Mouse (Mus musculus) left cerebral cortex, postnatal 4 days (tissue): Measurements from ENCODE around the gene Gpkow. TPM values are rescaled to one million over a fixed set of nuclear protein-coding genes. Genes with fewer than 3 reads are reported as not detected.
"Not testable (repeated sequence)": the region's sequence is repeated elsewhere in the genome, so short reads cannot be mapped to it uniquely, and the experiment has no call there.

Experiments used
- DNase-seq: peaks from one replicate; pipeline ENCODE4 v3.0.0-alpha.2; 2022
- intact Hi-C: fragments of 180-260 bp; cut with DNase I; formaldehyde crosslinking; loops from one replicate; pipeline ENCODE4 v1.15.1; 2025
- total RNA-seq, 2 experiments: library from RNA; stranded (reverse); gene quantifications; 2 replicates each; pipeline ENCODE4 v1.2.3; 2021

Gene Gpkow
- total RNA-seq, 2 experiments from 2014 or later: 39.0 to 42.0 TPM

DNA sequence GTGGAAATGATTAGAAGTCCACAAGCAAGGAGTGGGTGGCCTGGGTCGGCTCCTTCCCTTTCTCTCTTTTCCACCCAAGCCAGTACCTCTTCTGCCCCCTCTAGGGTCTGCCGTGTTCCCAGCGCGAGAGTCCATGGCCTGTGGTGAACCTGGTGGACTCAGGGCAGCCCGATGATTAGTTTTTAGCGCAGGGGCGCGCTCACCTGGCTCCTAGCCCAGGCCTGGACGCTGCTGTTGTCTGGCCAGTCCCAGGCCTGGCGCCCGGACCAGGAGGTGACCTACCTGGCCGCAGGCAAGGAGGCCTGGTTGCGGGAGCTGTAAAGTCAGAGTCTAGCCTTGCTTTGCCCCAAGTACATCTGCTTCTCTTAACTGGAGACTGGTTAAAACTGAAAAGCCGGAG lies 16.1 kb upstream of the Gpkow start, which contains the start of gene Magix:
Magix (minus strand) TSS at position 388 of the 400 bp plus-strand sequence.
- no peak for DNase-seq
- intact Hi-C loops: no loop called here

DNA sequence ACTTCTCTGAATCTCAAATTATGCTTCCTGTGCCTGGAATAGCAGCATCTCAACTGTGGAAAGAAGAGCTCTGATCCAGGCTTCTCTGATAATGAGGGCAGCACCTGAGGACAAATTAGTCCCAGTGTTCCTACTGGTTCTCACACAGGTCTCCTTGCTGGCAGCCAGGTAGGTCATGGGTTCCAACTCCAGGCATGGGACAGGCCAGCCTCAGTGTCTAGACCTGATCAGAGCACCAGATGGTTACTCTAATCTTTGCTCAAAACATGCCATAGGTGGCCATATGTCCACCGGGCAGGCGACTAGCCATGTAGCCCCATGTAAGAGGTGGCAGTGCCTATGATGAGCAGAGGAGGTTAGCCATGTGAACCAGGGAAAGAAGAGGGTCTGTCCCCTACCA lies 8.6 kb upstream of the Gpkow start:
- DNase-seq: no peak
- intact Hi-C loops: no loop called here

DNA sequence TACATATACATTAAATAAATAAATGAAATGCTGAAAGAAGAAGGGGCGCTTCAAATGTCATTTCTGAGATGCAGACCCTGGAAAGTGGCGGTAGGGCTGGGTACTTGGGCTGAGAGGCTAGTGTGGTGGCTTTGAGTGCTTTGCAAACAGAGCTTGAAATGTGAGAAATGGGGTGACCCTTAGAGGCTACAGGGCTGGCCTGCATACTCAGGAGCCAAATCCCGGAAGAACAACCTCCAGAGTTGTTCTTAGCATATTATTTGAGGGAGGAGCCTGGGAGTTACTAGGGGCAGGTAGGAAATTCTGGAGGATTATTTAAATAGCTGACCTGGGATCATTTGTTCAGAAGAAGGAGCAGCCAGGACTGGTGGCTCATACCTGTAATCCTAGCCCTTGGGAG lies 6.4 kb upstream of the Gpkow start:
- no peak for DNase-seq
- intact Hi-C loops: no loop called here

DNA sequence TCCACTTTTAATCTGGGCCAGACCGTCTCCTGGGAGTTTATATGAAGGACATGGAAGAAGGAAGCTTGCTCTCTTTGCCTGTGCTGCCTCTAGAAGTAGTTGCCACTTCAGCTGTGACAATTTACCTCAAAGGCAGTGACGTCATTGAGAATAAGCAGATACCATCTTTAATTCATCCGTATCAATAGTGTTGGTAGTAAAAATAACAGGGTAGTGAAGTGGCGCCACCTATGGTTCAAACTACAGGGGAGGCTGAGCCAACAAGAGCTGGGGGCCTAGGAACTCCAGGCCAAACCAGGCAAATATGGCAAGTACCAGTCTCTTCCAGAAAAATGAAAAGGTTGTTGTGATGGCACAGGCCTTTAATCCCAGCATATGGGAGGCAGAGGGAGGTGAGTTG lies 4.1 kb upstream of the Gpkow start:
- intact Hi-C loops: no loop called here
- DNase-seq: peak; percentile 14

DNA sequence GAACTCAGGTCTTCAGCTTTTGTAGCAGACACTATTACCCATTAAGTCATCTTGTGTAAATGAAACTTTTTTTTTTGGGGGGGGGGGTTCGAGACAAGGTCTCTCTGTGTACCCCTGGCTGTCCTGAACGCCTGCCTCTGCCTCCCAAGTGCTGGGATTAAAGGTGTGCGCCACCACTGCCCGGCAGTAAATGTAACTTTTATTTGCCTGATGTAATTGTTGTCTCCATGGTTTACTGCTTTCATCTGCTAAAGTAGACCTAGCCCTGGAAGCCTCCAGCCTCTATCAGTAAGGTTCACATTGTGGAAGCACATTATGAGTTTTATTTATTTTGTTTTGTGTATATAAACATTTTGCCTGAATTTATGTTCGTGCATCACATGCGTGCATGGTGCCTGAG lies 411 bp upstream of the Gpkow start:
- intact Hi-C loops: no loop called here
- no peak for DNase-seq

DNA sequence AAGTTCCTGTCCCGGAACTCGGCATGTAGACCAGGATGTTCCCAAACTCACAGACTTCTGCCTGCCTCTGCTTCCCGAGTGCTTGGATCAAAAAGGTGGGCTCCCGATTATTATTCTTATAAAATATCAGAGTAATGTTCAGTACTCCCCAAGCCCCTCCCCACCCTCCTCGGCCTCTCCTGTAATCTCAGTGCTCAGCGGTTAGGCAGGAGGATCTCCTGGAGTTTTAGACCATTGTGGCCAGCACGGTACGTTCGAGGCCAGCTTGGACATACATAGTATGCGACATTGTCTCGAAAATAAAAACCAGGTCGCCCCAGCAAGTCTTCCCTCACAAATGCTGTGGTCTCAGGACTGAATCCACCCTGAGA lies 16.8 kb downstream of the Gpkow start:
- intact Hi-C loops, DNase-seq: not testable (repeated sequence)

DNA sequence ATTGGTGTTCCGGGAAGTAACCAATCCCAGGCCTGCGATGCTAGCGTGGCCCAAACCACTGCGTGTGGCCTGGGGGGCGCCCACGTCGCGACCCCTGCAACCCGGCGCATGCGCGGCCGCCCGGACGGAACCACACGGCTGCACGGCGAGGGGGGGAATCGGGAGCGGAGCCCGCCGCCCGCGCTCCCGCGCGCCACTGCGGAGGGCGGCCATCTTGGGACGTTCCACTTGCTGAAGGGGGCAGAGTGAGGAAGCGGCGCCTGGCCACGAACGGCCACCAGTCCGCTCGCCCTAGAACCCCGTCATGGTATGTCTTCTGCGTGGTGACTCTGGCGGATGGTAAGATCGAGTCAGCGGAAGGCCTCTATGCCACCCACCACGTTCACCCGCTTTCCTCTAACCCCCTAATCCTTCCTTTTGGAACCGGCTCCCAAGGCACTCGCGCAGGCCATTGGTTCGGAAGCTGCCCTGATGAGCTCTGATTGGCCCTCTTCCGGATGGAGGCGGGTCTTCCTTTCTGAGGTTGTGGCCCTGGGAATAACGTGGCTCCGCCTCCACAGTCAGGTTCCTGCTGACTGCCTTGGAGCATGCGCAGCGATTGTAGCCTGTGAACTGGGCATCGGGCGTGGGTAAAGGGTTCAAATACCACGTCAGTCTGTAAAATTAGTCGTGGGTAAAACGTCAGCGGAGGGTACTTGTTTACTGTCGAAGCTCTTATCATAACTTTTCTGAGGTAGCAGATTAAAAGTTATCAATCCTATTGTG lies 17.4 kb downstream of the Gpkow start, which contains the start of gene Wdr45:
Wdr45 (plus strand) TSS at position 199 of the 765 bp plus-strand sequence.
- intact Hi-C loops: not testable (repeated sequence)
- DNase-seq: peak; percentile 94

DNA sequence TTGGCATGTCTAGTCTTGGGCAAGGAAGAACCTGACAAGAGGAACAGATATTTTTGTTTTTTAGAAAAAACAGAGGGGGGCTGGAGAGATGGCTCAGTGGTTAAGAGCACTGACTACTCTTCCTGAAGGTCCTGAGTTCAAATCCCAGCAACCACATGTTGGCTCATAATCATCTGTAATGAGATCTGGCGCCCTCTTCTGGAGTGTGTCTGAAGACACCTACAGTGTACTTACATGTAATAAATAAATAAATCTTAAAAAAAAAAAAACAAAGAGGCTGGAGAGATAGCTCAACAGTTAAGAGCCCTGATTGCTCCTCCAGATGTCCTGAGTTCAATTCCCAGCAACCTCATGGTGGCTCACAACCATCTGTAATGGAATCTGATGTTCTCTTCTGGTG lies 19.1 kb downstream of the Gpkow start:
- DNase-seq, intact Hi-C loops: not testable (repeated sequence)

DNA sequence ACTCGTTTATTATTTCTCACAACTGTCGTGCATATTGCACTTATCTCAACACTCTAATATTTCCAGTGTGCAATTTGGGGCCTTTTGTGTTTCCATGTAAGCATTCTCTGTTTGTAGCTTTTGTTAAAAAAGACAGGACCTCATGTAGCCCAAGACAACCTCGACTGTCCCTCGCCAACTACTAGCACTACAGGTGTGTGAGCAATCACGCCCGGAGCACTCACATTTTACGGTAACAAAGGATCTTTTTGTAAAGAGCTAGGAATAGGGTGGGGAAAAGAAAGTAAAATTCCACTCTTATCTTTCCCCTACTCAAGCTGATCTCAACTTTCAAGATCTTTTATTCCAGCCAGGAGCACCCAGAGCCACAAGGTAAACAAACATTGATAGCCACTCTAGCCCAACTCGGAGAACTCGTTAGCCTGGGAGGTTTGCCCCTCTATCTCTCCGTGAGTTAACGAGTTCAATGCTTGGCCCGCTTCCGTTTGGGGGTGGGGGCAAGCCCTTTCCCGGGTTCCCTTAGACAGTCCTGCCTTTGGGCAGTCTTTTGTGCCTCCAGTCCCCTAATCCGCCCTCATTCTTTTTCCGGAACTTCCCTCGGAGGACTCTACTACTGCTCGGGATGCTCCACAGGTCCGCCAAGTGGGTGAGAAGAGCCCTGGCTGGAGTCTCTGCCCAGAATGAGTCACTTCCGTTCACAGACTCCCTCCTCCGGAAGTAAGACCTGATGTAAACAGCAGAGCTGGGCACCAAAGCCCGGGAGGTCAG lies 24.8 kb downstream of the Gpkow start, which contains the start of gene Gm45208:
Gm45208 (plus strand) TSS at position 732 of the 768 bp plus-strand sequence.
- peak; percentile 43 for DNase-seq
- intact Hi-C loops: no loop called here

DNA sequence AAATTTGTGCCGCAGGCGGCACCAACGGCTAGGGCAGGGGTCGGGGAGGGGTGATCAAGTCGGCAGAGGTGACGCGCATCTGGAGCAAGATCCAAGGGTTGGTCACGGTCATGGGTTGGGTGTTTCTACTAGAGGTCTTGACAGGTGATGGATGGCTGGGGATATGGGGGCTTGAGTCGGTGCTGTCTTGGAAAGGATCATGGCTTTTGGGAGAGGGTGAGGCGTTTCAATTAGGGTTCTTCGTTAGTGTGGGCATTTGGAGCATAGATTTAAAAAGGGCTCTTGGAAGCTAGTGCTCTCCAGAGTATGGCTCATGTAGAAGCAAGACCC lies 25.3 kb downstream of the Gpkow start:
- no peak for DNase-seq
- intact Hi-C loops: no loop called here

DNA sequence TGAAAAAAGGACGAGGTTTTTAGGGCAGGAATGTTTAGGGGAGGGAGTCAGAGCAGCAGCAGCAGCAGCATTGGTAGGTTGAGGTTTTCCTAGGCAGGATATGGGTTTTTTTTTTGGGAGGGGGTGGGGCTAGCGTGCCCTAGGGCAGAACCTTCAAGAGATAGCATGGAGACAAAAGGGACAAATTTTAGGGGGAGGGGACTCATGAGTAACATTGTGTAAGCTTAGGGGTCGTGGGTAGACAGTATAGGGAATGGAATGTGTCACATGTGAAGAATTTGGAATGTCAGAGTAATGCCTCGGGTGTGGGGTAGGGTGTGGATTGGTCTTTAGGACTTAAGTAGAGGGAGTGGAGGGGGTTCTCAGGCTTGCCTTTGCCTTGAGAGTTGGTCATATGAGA lies 25.8 kb downstream of the Gpkow start:
- no peak for DNase-seq
- intact Hi-C loops: no loop called here

DNA sequence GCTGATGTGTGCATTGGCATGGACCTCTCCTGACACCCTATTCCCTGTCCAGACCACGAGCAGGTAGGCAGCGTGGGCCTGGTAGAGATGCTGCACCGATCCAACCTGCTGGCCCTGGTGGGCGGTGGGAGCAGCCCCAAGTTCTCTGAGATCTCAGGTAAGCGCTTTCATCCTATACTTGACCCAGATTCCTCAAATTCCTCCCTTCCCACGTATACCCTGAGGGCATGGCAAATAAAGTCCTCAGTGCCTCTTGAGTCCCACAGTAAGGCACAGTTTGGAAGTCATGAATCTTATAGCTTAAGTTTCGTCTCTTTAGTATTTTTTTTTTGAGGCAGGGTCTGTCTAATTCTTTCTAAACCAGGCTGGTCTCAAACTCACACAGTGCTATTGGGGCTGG lies 27.2 kb downstream of the Gpkow start:
- no peak for DNase-seq
- intact Hi-C loops: no loop called here

DNA sequence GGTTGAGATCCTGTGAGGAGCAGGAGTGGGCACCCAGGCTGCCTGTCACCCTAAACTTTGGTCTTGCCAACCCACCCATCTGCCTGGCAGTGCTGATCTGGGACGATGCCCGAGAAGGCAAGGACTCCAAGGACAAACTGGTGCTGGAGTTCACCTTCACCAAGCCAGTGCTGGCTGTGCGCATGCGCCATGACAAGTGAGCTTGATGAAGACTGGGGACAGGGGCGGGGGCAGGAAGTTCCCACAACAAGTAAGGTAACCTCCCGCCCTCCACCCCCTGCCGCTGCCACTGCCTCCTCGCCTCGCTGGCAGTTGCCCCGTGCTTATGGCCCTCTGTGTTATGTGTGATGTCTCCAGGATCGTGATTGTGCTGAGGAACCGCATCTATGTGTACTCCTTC lies 28.9 kb downstream of the Gpkow start:
- intact Hi-C loops: no loop called here
- DNase-seq: no peak

DNA sequence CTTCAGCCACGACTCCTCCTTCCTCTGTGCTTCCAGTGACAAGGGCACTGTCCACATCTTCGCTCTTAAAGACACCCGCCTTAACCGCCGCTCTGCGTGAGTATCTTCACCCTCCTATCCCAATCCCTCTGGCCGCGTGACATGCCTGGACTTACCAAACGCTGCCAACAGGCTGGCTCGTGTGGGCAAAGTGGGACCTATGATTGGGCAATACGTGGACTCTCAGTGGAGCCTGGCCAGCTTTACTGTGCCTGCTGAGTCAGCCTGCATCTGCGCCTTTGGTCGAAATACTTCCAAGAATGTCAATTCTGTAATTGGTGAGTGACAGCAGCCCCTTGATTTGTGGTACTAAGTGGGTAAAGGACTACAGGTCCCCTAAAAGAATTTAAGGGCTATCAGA lies 30.2 kb downstream of the Gpkow start:
- intact Hi-C loops: no loop called here
- DNase-seq: no peak

DNA sequence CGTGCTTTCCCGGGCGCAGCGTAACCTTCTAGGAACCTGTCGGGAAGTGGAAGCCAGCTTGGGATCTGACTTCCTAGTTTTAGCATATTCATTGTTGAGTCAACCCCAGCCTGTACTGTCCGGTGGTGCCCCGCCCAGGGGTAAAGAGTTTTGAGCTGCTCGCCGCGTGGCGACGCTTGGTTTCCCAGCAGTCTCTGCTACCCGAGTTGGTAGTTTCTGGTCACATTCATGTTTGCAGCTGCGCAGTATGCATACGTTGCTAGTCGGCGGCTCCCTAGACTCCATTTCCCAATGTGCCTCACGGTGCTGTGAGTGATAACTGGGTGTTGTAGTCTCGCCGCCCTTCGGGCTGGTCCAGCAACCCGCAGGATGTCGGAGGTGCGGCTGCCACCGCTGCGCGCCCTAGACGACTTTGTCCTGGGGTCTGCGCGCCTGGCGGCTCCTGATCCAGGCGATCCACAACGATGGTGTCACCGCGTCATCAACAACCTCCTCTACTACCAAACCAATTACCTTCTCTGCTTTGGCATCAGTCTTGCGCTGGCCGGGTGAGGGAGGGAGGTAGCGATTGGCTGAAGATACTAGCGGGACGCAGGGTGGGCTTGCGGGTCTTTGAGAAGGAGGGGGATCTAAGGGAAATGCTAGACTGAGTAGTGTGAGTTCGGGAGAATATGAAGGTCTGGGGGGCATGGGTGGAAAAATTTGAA lies 31.4 kb downstream of the Gpkow start, which contains the start of gene Praf2:
Praf2 (plus strand) TSS at position 225 of the 707 bp plus-strand sequence.
- intact Hi-C loops: no loop called here
- DNase-seq: peak; percentile 78

DNA sequence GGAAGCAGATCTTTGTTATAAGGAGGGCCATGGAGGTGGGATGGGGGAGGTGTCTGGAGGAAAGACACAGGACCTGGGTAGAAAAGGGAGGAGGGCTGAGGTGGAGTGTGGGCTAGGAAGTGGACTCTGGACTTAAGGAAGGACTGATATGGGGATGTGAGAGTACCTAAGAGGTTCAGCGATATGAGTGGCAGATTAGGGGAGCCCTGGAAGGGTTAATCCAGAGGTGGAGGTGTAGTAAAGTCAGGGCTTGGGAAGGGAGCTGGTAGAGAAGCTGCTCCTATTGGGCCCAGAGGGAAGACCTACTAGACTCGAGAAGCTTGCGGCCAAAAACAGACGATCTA lies 32.0 kb downstream of the Gpkow start:
- intact Hi-C loops: no loop called here

DNA sequence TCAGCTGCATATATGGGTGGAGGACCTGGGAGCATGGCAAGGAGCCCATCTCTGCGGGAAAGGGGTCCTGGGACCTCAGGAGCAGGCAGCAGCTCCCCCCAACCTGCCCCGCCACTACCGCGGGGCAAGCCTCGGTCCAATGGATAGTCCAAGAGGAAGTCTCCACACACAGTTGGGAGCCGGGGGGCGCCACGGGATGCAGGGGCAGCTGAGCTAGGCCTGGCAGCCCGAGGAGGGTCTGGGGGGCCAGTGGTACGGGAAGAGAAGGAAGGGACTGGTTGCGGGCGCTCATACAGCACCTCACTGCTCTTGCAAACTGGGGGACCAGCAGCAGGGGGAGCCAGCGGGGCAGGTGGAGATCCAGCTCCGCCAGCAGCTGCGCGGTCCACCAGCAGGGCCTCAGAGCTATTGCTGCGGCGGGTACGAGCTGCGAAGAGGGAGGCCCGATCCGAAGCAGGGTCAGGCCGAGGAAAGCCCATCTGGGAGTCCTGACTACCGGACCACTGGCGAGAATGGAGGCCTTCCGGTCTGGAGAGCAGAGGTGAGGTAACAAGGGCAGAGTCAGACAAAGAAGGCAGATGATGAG lies 36.7 kb downstream of the Gpkow start:
- intact Hi-C loops: no loop called here
- DNase-seq: peak; percentile 74

More for the DNA sequence above, 32.0 kb downstream of the Gpkow start:
- DNase-seq: no peak

DNA sequence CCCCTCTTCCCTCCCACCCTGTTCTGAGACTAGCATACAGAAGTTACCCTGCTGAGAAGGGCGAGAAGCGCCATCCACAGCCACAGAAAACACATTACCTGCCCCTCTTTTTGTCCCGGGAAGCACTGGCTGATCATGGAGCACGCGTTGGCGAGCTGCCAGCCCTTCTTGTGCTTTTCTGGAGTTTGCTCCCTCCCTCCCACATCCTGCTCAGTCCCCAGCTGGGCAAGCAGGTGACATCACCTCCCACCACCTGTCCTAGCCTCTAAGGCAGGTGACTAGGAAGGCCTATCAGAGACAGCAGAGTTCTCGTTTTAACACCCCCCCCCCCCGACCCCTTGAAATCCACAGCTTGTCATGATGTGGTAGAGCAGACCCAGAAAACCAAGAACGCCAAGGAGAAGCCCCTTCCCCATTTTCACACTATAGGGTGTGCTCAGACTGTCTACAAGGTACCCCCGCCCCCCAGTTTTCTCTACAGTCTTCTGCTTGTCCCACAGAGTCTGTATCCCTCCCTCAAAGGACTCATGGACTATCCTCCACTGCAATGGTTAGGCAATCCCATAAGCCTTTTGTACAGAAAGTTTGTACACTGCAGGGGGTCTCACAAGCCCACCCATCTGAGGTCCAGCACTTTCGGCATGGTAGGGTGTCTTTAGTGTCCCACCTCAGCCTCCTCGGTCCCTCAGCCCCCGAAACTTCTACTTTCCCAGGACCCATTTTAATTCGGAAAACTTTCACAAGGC lies 42.6 kb downstream of the Gpkow start:
- intact Hi-C loops: no loop called here
- peak; percentile 63 for DNase-seq

DNA sequence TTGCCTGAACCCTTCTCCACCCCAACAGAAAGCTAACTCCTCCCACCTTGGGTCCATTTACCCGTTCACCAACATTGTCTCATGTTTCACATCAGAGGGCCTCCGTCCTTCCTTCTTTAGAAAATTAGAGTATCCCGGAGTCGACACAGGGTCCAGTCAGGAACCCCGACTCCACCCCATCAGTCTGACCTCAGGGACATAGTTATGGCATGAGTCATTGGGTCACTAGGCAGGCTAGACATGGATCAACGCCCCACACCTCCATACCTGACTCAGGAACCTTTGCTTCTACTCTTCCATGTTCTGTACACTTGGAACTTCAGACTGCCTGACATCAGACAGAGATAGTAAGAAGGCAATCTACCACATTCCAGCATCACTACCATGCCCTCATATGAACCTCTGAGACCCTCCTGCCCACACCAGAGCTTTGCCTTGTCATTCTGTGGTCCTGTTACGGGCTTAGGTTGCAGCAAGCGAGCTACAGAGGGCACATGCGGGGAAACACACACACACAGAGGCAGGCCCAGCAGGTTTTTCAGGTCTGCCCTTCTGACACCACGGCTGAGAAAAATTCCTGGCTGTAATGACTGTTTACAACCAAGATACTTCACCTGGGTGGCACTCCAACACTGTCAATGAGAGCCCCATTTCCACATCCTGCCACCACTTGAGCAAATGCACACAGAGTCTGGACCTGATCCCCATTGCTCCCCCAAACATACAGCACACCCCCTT lies 43.3 kb downstream of the Gpkow start:
- DNase-seq: no peak
- intact Hi-C loops: no loop called here

DNA sequence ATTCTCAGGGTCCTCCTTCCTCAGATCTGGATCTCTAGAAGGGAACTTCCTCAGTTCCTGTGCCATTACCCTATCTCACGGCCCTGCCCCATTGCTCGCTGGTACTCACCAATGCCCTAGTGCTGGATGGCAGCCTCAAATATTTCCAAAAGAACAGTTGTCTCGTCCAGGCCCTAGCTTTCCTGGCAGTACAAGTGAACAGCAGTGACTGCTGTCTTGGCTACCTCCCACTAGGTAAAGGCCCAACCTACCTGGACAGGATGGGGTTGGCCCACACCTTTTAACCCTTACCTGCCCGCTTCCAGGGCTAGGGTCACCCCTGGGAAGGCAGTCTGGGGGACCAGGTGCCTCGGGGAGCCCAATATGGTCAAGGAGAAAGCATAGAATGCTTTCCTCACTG lies 44.2 kb downstream of the Gpkow start:
- intact Hi-C loops: no loop called here
- DNase-seq: no peak
